Mouse (Mus musculus) bone marrow macrophage, adult 2 months (primary cell): Measurements from ENCODE around the gene Fut8.

ENCODE experiments used
- CTCF ChIP-seq: IDR thresholded peaks from 2 replicates; pipeline ENCODE4 v1.5.1; 2012; ENCODE audit warnings: low read depth, mild to moderate bottlenecking, low read length, moderate library complexity
- POLR2A ChIP-seq: IDR thresholded peaks from 2 replicates; pipeline ENCODE4 v1.6.1; 2012; ENCODE audit warnings: mild to moderate bottlenecking, low read depth, low read length, borderline replicate concordance

DNA sequence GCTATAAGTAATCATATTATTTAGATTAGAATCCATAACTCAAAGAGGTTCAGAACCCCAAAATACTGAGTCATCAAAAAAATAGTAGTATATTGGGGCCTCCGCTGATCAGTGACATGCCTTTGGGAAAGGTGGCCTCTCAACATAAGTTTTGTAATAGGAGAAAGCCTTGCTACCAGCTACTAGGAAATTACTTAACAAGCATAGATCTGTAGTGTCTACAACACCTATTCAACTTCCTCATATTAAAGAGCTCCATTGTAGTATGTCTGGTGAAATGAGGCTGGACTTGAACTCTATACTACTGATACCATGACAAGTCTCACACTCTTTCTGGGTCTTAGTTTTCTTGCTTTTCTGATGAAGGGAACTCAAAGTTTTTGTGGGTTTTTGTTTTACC lies 243.2 kb downstream of the Fut8 start:
- TF ChIP-seq POLR2A, result no peak
- TF ChIP-seq CTCF, result no peak
